Mouse (Mus musculus): ENCODE measurements around the gene Prr5l. TPM values are rescaled to one million over a fixed set of nuclear protein-coding genes. Genes with fewer than 3 reads are reported as not detected.
"Not testable (repeated sequence)": the region's sequence is repeated elsewhere in the genome, so short reads cannot be mapped to it uniquely, and the experiment has no call there.

Prr5l gene
- polyA plus RNA-seq, 1 experiment from 2014 or later, result 18.0 TPM

GRCm38 (mm10) chr2:101751236-101751922 lies 131.4 kb downstream of the Prr5l start:
- peak overlapping the region; percentile 10; the same call in 1 of the 2 replicates for H3K4me2 ChIP-seq (ENCODE audit: low read depth, low read length)
- H3K9ac ChIP-seq (replicated peaks; ENCODE audit: low read length), result no peak overlapping the region
- peak; percentile 72 for DNase-seq (ENCODE audit: low spot score)
- H3K27me3 ChIP-seq (ENCODE audit: control insufficient read depth, insufficient read depth, low read length), result no peaks in the 10 kb centered on the region
- ATAC-seq (replicated peaks; ENCODE audit: insufficient number of reproducible peaks, low FRiP score, low TSS enrichment, low read depth), result peak; percentile 89
- peak overlapping the region; percentile 7; the same call in 1 of the 2 replicates for H3K27ac ChIP-seq (replicated peaks; ENCODE audit: low read depth, low read length)
- WGBS, result 22% methylated on average over 4 of the region's 4 CpGs
- H3K9me3 ChIP-seq (replicated peaks; ENCODE audit: control insufficient read depth, low read length), result no peaks in the 10 kb centered on the region
- no peak overlapping the region for H3K4me3 ChIP-seq (ENCODE audit: low read depth, low read length)
- no peaks in the 10 kb centered on the region for H3K36me3 ChIP-seq (replicated peaks; ENCODE audit: control insufficient read depth, insufficient read depth, low read depth, low read length)
- peaks cover 9% of the 10 kb centered on the region for H3K4me1 ChIP-seq (ENCODE audit: control insufficient read depth, insufficient read depth, low read length)

GRCm38 (mm10) chr2:101746537-101746936 lies 136.3 kb downstream of the Prr5l start:
- ATAC-seq (replicated peaks; ENCODE audit: insufficient number of reproducible peaks, low FRiP score, low TSS enrichment, low read depth), result no peak
- H3K9ac ChIP-seq (replicated peaks; ENCODE audit: low read length), result no peak overlapping the region
- WGBS, result 86% methylated on average over 7 of the region's 7 CpGs

GRCm38 (mm10) chr2:101745656-101746055 lies 137.2 kb downstream of the Prr5l start:
- not testable (repeated sequence) for H3K36me3 ChIP-seq (replicated peaks; ENCODE audit: control insufficient read depth, insufficient read depth, low read depth, low read length); H3K4me1 ChIP-seq (ENCODE audit: control insufficient read depth, insufficient read depth, low read length); H3K27me3 ChIP-seq (ENCODE audit: control insufficient read depth, insufficient read depth, low read length); H3K27ac ChIP-seq (replicated peaks; ENCODE audit: low read depth, low read length); H3K4me2 ChIP-seq (ENCODE audit: low read depth, low read length); DNase-seq (ENCODE audit: low spot score); ATAC-seq (replicated peaks; ENCODE audit: insufficient number of reproducible peaks, low FRiP score, low TSS enrichment, low read depth); H3K4me3 ChIP-seq (ENCODE audit: low read depth, low read length); H3K9ac ChIP-seq (replicated peaks; ENCODE audit: low read length); H3K9me3 ChIP-seq (replicated peaks; ENCODE audit: control insufficient read depth, low read length)
- WGBS, result 84% methylated on average over 2 of the region's 2 CpGs

More at GRCm38 (mm10) chr2:101746537-101746936, 136.3 kb downstream of the Prr5l start:
- Histone ChIP-seq H3K9me3 (replicated peaks; ENCODE audit: control insufficient read depth, low read length) (no peaks in the 10 kb centered on the region), H3K4me1 (ENCODE audit: control insufficient read depth, insufficient read depth, low read length) (no peaks in the 10 kb centered on the region), H3K27me3 (ENCODE audit: control insufficient read depth, insufficient read depth, low read length) (no peaks in the 10 kb centered on the region), H3K4me2 (ENCODE audit: low read depth, low read length) (no peak overlapping the region), H3K36me3 (replicated peaks; ENCODE audit: control insufficient read depth, insufficient read depth, low read depth, low read length) (no peaks in the 10 kb centered on the region), H3K4me3 (ENCODE audit: low read depth, low read length) (no peak overlapping the region), H3K27ac (replicated peaks; ENCODE audit: low read depth, low read length) (no peak overlapping the region)
- DNase-seq (ENCODE audit: low spot score), result no peak

GRCm38 (mm10) chr2:101742072-101742860 lies 140.6 kb downstream of the Prr5l start:
- Histone ChIP-seq H3K36me3 (replicated peaks; ENCODE audit: control insufficient read depth, insufficient read depth, low read depth, low read length) (no peaks in the 10 kb centered on the region), H3K4me2 (ENCODE audit: low read depth, low read length) (no peak overlapping the region), H3K9me3 (replicated peaks; ENCODE audit: control insufficient read depth, low read length) (no peaks in the 10 kb centered on the region), H3K27ac (replicated peaks; ENCODE audit: low read depth, low read length) (no peak overlapping the region), H3K4me1 (ENCODE audit: control insufficient read depth, insufficient read depth, low read length) (no peaks in the 10 kb centered on the region), H3K9ac (replicated peaks; ENCODE audit: low read length) (no peak overlapping the region), H3K4me3 (ENCODE audit: low read depth, low read length) (no peak overlapping the region), H3K27me3 (ENCODE audit: control insufficient read depth, insufficient read depth, low read length) (no peaks in the 10 kb centered on the region)
- WGBS, result 87% methylated on average over 7 of the region's 7 CpGs
- ATAC-seq (replicated peaks; ENCODE audit: insufficient number of reproducible peaks, low FRiP score, low TSS enrichment, low read depth) (no peak), DNase-seq (ENCODE audit: low spot score) (no peak)

- H3K4me2 ChIP-seq (ENCODE audit: low read depth, low read length), result no peak overlapping the region
- WGBS, result 74% methylated on average over 8 of the region's 8 CpGs
- H3K9me3 ChIP-seq (replicated peaks; ENCODE audit: control insufficient read depth, low read length), result no peaks in the 10 kb centered on the region
- no peaks in the 10 kb centered on the region for H3K27me3 ChIP-seq (ENCODE audit: control insufficient read depth, insufficient read depth, low read length)
- no peaks in the 10 kb centered on the region for H3K4me1 ChIP-seq (ENCODE audit: control insufficient read depth, insufficient read depth, low read length)
- H3K9ac ChIP-seq (replicated peaks; ENCODE audit: low read length), result no peak overlapping the region
- H3K4me3 ChIP-seq (ENCODE audit: low read depth, low read length), result no peak overlapping the region
- no peak overlapping the region for H3K27ac ChIP-seq (replicated peaks; ENCODE audit: low read depth, low read length)
- no peak for ATAC-seq (replicated peaks; ENCODE audit: insufficient number of reproducible peaks, low FRiP score, low TSS enrichment, low read depth)
- no peak for DNase-seq (ENCODE audit: low spot score)
- H3K36me3 ChIP-seq (replicated peaks; ENCODE audit: control insufficient read depth, insufficient read depth, low read depth, low read length), result no peaks in the 10 kb centered on the region
These were observed 141.2 kb downstream of the Prr5l start for GRCm38 (mm10) chr2:101741653-101742052.

- Histone ChIP-seq H3K9me3 (replicated peaks; ENCODE audit: control insufficient read depth, low read length) (no peaks in the 10 kb centered on the region), H3K4me1 (ENCODE audit: control insufficient read depth, insufficient read depth, low read length) (no peaks in the 10 kb centered on the region), H3K27me3 (ENCODE audit: control insufficient read depth, insufficient read depth, low read length) (no peaks in the 10 kb centered on the region), H3K9ac (replicated peaks; ENCODE audit: low read length) (no peak overlapping the region), H3K27ac (replicated peaks; ENCODE audit: low read depth, low read length) (no peak overlapping the region), H3K36me3 (replicated peaks; ENCODE audit: control insufficient read depth, insufficient read depth, low read depth, low read length) (no peaks in the 10 kb centered on the region), H3K4me2 (ENCODE audit: low read depth, low read length) (no peak overlapping the region), H3K4me3 (ENCODE audit: low read depth, low read length) (no peak overlapping the region)
- WGBS, result 59% methylated on average over 5 of the region's 5 CpGs
- DNase-seq (ENCODE audit: low spot score), result peak; percentile 25
- ATAC-seq (replicated peaks; ENCODE audit: insufficient number of reproducible peaks, low FRiP score, low TSS enrichment, low read depth), result no peak
These were observed 142.9 kb downstream of the Prr5l start for GRCm38 (mm10) chr2:101739914-101740313.

GRCm38 (mm10) chr2:101733564-101733963 lies 149.3 kb downstream of the Prr5l start:
- no peak overlapping the region for H3K4me3 ChIP-seq (ENCODE audit: low read depth, low read length)
- H3K9ac ChIP-seq (replicated peaks; ENCODE audit: low read length), result no peak overlapping the region
- no peaks in the 10 kb centered on the region for H3K27me3 ChIP-seq (ENCODE audit: control insufficient read depth, insufficient read depth, low read length)
- DNase-seq (ENCODE audit: low spot score), result no peak
- H3K27ac ChIP-seq (replicated peaks; ENCODE audit: low read depth, low read length), result no peak overlapping the region
- H3K9me3 ChIP-seq (replicated peaks; ENCODE audit: control insufficient read depth, low read length), result no peaks in the 10 kb centered on the region
- H3K36me3 ChIP-seq (replicated peaks; ENCODE audit: control insufficient read depth, insufficient read depth, low read depth, low read length), result no peaks in the 10 kb centered on the region
- ATAC-seq (replicated peaks; ENCODE audit: insufficient number of reproducible peaks, low FRiP score, low TSS enrichment, low read depth), result no peak
- no peaks in the 10 kb centered on the region for H3K4me1 ChIP-seq (ENCODE audit: control insufficient read depth, insufficient read depth, low read length)
- no peak overlapping the region for H3K4me2 ChIP-seq (ENCODE audit: low read depth, low read length)
- 89% methylated on average over 3 of the region's 3 CpGs for WGBS

GRCm38 (mm10) chr2:101732777-101733210 lies 150.0 kb downstream of the Prr5l start:
- no peaks in the 10 kb centered on the region for H3K27me3 ChIP-seq (ENCODE audit: control insufficient read depth, insufficient read depth, low read length)
- DNase-seq (ENCODE audit: low spot score), result no peak
- no peak overlapping the region for H3K9ac ChIP-seq (replicated peaks; ENCODE audit: low read length)
- ATAC-seq (replicated peaks; ENCODE audit: insufficient number of reproducible peaks, low FRiP score, low TSS enrichment, low read depth), result no peak
- WGBS, result 92% methylated on average over 10 of the region's 10 CpGs
- no peaks in the 10 kb centered on the region for H3K9me3 ChIP-seq (replicated peaks; ENCODE audit: control insufficient read depth, low read length)
- no peak overlapping the region for H3K4me2 ChIP-seq (ENCODE audit: low read depth, low read length)
- no peaks in the 10 kb centered on the region for H3K36me3 ChIP-seq (replicated peaks; ENCODE audit: control insufficient read depth, insufficient read depth, low read depth, low read length)
- H3K4me1 ChIP-seq (ENCODE audit: control insufficient read depth, insufficient read depth, low read length), result no peaks in the 10 kb centered on the region
- H3K4me3 ChIP-seq (ENCODE audit: low read depth, low read length), result no peak overlapping the region
- no peak overlapping the region for H3K27ac ChIP-seq (replicated peaks; ENCODE audit: low read depth, low read length)

All from embryonic facial prominence, embryonic 11.5 days (tissue).